Mouse (Mus musculus): ENCODE measurements at regions not wholly inside any gene's neighbourhood (a gene's known extent, or its start where the extent isn't known, plus 50 kb on each side); places are given as distances from the start of the nearest gene placed in this dataset.

DNA sequence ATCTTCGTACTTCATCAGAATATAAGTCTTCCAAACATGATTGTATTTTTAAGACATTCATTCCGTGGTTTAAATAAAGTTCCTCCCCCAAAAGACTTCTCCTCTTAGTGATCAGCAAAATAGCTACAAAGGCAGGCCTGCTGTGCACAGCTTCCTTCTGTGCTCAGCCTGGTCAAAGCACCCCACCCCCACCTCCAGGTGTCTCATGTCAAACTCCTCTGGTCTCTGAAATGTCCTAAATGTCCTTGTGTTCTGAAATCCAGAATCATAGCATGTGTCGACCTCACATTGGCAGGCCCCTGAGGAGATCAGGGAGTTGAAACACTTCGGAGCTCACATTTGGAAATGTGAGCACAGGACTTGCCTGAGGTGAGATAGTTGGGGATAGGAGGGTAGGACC lies 341.1 kb upstream of the Intu start:
- TF ChIP-seq POLR2A (IDR thresholded peaks at IDR 0.05; ENCODE audit: borderline replicate concordance, low read depth, low read length) (no peak), CTCF (IDR thresholded peaks at IDR 0.05; ENCODE audit: low read depth, low read length) (no peak)
